Mouse (Mus musculus) small intestine, adult 2 months (tissue): ENCODE data around the gene March6.

Experiments
- CTCF ChIP-seq: fragments of 200-500 bp; IDR thresholded peaks from 2 replicates; pipeline ENCODE4 v1.5.1; 2012; ENCODE audit warnings: low read depth, mild to moderate bottlenecking, control low read depth, inconsistent platforms, low read length, moderate library complexity, mixed read lengths; ENCODE audit not compliant: insufficient replicate concordance, insufficient read length; ENCODE audit errors: extremely low read depth
- POLR2A ChIP-seq: fragments of 200-500 bp; IDR thresholded peaks from 2 replicates; pipeline ENCODE4 v1.6.1; 2012; ENCODE audit warnings: low read depth, mild to moderate bottlenecking, control low read depth, inconsistent platforms, low read length, moderate library complexity

DNA sequence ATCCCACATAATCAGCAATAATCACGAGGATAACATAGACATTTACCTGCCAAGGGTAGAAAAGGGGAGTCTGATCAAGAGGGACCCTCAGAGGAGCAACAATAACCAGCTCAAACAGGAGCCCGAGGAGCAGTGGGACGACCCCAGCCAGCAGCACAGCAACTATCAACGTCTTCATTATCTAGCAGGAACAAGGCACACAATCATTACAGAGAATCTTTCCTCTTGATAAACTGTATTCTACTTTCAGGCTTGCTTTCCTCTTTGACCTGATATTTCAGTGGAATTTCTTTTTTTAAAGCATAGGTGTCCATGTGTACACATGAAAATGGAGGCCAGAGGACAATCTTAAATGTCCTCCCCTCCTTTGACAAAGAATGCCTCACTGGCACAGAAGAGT, 61.4 kb downstream of the March6 start:
- TF ChIP-seq CTCF (no peak), POLR2A (no peak)
